Mouse (Mus musculus) kidney, adult 8-10 months (tissue): ENCODE results near the gene Olfr799.

ENCODE experiments used
- DNase-seq, 2 experiments: peaks; one replicate each; pipeline ENCODE4 v3.0.0; 2022

The Olfr799 gene

DNA sequence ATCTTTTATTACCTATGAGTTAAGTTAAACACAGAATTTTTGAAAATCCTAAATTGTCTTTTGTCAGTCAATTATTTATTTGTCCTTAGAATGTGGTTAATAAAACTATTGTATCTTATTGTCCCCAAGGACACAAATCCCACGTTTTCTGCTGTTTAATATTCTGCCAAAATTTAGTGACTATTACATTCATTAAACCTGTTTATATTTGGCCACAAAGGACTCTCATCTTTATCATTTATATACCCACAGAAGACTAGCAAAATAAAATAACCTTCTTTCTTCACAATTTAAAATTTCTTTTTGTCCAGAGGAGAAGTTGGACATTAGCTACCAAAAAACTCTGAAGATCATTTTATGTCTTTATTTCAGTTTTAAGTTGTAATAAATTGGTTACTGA lies at the start of gene Olfr799:
Gene Olfr799 (plus strand): TSS at position 301 of the 400 bp plus-strand sequence.
- no peak for DNase-seq

DNA sequence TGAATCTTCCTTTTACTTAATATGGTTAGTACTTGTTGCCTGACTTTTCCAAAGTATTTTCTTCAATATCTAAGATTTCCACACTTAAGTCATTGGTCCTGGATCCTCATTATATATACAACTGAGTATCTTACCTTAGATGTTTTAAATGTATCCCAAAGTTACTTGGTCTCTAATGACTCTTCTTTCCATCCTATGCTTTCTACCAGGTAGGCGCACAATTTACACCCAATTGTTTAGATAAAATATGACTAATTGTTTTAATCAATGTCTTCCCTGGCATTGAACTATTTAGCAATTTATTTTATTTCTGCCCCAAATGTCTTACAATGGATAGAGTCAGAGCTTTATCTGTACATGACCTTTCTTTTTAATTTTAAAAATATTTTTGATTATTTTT lies 24.8 kb upstream of the Olfr799 start, which contains the start of gene Olfr796:
Gene Olfr796 (minus strand): TSS at position 101 of the 400 bp plus-strand sequence.
- no peak for DNase-seq

DNA sequence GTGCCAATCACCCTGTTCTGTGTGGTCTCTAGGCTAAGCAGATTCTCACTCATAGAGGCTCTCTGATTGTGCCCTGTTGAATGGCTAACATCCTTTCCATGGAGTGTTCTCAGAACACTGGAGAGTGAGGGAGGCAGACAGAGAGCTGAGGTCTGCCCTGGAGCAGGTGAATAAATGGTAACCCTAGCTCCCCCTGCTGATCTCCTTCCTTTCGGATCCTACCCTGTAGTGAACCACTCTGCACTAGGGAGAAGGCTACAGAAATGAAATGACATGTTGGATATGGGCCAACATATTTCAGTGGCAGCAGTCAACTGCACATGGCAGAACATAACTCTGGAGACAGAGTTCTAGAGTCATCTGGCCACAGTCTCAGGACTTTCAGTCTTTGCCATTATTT lies 15.6 kb upstream of the Olfr799 start:
- no peak for DNase-seq

DNA sequence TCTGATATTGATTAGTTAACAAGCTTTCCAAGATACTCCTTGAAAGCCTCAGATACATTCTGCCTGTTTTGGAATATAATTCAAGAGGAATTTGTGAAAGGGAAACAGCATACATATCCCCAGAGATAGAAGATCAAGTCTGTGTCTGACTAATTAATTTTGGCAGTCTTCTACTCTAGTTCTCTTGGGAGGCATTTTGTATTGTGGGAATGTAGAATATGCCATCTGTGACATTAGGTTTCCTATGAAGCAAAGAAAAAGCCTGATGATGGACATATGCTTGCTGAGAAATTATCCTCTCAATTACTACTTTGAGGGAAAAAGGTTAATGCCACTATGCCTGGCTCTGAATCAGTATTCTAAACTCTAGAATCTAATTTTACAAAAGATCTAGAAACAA lies 14.0 kb upstream of the Olfr799 start:
- DNase-seq, result no peak

DNA sequence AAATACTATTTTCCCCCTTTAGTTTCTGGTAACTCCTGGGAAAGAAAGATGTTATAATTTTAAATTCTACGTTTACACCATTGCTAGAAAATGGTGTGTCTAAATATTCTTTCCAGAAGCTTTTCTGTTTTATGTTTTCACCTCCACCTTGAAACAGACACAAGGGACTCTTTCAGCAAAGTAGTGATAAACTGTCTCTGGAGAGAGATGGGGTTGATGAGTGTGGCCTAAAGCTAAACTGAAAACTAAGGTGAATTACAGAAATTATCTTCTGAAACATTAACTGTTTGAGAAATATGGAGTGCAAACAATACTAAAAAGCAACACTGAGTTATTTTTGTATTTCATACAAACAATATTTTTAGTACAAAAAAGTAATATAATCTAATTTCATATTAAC lies 9.4 kb upstream of the Olfr799 start, which contains the start of gene Olfr798:
Gene Olfr798 (minus strand): TSS at position 101 of the 400 bp plus-strand sequence.
- DNase-seq, result no peak

DNA sequence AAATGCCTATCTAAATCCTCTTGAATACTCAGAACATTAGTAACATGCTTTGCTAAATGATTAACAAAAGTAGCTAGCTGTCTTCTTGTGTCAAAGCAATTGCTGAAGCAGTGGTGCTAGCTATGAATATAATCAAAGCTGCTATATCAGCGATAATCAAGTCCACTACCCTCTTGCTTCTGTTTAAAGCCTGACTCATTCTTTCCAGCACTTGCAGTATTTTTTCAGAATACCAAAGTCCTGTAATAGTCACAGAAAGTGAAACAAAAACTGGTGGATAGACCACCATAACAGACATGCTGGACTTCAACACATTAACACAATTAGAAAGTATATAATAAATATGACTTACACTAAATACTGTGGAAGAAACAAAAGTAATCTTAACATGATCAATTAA lies 14.5 kb downstream of the Olfr799 start:
- no peak for DNase-seq

DNA sequence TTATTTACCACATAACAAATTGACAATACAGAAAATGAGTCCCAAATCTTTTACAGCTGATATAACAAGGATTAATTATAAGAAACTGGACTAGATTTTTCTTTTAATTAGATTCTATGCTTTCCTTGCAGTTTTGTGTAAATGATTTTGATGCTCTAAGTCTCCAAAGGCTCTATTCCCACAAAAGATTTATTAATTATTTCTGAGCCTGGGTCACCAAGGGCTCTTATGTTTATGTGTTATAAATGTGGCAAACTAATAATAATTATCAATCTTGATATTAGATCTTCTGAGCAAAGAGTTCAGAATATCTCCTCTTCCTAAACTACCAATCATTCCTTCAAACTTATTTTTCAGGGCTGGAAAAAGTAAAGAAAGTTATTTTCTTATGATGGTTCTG lies 20.1 kb downstream of the Olfr799 start, which contains the start of gene Olfr800:
Gene Olfr800 (plus strand): TSS at position 301 of the 400 bp plus-strand sequence.
- no peak for DNase-seq

DNA sequence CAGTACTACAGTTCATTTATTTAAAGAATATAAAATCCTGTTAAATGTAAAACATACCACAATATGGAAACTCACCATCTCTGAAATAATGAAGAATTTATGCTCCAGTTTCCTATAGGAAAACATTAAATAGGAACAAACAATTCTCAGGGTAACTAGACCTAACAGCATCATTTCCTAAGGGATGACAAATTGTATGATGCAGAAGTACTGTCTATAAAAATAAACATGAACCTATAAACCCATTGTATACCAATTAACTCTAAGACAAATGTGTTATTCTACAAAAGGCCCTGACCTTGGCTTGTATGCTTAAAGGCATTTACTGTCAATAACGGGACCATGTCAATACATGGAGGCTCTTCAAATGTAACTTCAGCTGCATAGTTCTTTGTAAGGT lies 36.5 kb downstream of the Olfr799 start, which contains the start of gene Olfr801:
Gene Olfr801 (minus strand): TSS at position 101 of the 400 bp plus-strand sequence.
- no peak for DNase-seq

DNA sequence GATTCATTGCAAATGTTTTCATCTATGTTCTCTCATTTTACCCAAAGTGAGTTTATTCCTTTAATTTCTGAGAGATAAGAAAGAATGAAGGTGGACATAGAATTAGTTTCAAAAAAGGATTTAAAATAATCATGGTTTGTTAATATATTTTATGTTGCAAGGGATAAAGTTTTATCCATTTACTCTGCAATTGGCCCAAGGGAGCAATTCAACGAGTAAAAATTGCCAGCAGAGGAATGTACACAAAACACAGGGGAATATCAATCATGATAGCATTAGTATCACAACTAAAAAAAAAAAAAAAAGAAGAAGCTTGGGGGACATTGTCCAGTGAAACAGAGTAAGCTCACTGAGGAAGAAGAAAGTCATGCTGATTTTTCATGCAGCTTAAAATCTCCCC lies 50.8 kb downstream of the Olfr799 start, which contains the start of gene Olfr802:
Gene Olfr802 (minus strand): TSS at position 101 of the 400 bp plus-strand sequence.
- DNase-seq, result no peak

DNA sequence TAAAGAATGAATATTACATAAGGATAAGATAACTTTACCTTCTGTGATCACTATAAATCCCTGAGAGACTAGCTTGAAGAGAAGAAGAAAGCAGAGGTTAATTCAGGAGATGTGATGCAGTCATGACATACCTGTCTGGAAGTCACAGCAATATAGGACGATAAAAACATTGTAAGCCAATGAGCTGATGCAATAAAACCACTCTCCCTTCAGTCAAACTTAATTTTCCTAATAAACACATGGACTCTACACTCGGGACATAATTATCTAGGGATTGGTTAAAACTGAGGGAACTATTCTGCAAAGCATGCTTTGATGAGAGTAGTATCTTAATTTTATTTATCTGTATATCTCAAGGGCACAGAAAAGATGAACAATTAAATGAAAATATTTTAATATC lies 56.9 kb downstream of the Olfr799 start, which contains the start of gene Olfr803:
Gene Olfr803 (minus strand): TSS at position 101 of the 400 bp plus-strand sequence.
- no peak for DNase-seq
